24 mouse cellular contexts compared by ENCODE assay signal in the genomic region with DNA sequence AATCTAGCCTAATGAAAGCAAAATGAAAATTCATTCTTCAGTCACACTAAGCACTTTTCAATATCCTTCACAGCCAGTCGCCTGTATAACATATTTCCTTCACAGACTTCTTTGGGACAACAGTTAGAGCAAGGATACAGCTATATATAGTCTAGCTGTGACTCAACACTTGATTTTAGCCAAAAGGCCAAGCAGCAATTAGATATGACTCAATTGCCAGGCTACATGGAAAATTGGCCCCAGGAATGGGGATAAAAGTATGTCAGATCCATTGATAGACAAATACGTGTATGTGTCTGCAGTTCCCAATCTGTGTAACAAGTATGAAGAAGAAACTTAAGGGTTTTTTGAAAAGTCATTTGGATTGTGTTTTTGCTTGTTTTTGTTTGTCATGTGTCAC. TPM values are rescaled to one million over a fixed set of nuclear protein-coding genes. Genes with fewer than 3 reads are reported as not detected.
A peak's percentile ranks its signal among the peaks of the same experiment; 100 is the strongest.
DNase-seq lines count a peak whose midpoint lies in the region; ATAC-seq lines count a peak whose summit lies in the region.
"Had no signal": no experiment of that assay in that cellular context is flagged by ENCODE, and none has a peak within 500 bp of the region (broad histone marks: within the 10 kb centered on the region; RNA-seq: fewer than 3 reads in every experiment).

No protein-coding gene starts in this region.

- H3K27ac ChIP-seq in heart, embryonic 10.5 days = no peak overlapping the region
- peak overlapping the region; percentile 2 for H3K27ac ChIP-seq in heart, embryonic 15.5 days
- H3K27ac ChIP-seq: embryonic facial prominence, embryonic 12.5 days; embryonic facial prominence, embryonic 15.5 days; forebrain, embryonic 12.5 days; forebrain, embryonic 15.5 days; hindbrain, embryonic 12.5 days; hindbrain, embryonic 15.5 days had no signal

- H3K4me2 ChIP-seq in heart, embryonic 15.5 days = no peak overlapping the region
- H3K4me2 ChIP-seq: embryonic facial prominence, embryonic 12.5 days; embryonic facial prominence, embryonic 15.5 days; forebrain, embryonic 12.5 days; forebrain, embryonic 15.5 days; hindbrain, embryonic 12.5 days; hindbrain, embryonic 15.5 days had no signal

- 76% methylated on average over 2 of the region's 2 CpGs for WGBS in heart, embryonic 10.5 days
- WGBS in heart, embryonic 15.5 days = 58% methylated on average over 2 of the region's 2 CpGs

- H3K9me3 ChIP-seq in heart, embryonic 10.5 days = no peaks in the 10 kb centered on the region
- H3K9me3 ChIP-seq in heart, embryonic 15.5 days (replicated peaks) = no peaks in the 10 kb centered on the region
- H3K9me3 ChIP-seq: embryonic facial prominence, embryonic 12.5 days; embryonic facial prominence, embryonic 15.5 days; forebrain, embryonic 12.5 days; forebrain, embryonic 15.5 days; hindbrain, embryonic 12.5 days; hindbrain, embryonic 15.5 days had no signal

- no peaks in the 10 kb centered on the region for H3K27me3 ChIP-seq in heart, embryonic 10.5 days (ENCODE audit: insufficient read depth, poor library complexity, severe bottlenecking)
- no peaks in the 10 kb centered on the region for H3K27me3 ChIP-seq in heart, embryonic 15.5 days
- H3K27me3 ChIP-seq: embryonic facial prominence, embryonic 12.5 days; embryonic facial prominence, embryonic 15.5 days; forebrain, embryonic 12.5 days; forebrain, embryonic 15.5 days; hindbrain, embryonic 12.5 days; hindbrain, embryonic 15.5 days had no signal

- DNase-seq in heart, adult 11 months = peak; percentile 36
- DNase-seq in heart, embryonic 10.5 days (ENCODE audit: low spot score) = no peak
- no peak for DNase-seq in heart, postnatal 14 days
- DNase-seq in 3T3-L1 (ENCODE audit: low read depth, low spot score) (peak; percentile 62), NIH3T3 (ENCODE audit: low read depth) (peak; percentile 73)
- DNase-seq in thymus, postnatal 14 days = no peak
- DNase-seq: adrenal gland, postnatal 10 days; adrenal gland, postnatal 36 days; cerebellum, adult 18-20 months; cerebellum, adult 9-11 months; cerebellum, postnatal 25 days; gastrocnemius, postnatal 36 days; kidney, adult 2 months had no signal

- H3K36me3 ChIP-seq in heart, embryonic 10.5 days = peaks cover 7% of the 10 kb centered on the region
- H3K36me3 ChIP-seq in heart, embryonic 15.5 days = peaks cover under 1% of the 10 kb centered on the region; the same call in 1 of the 2 replicates
- H3K36me3 ChIP-seq: embryonic facial prominence, embryonic 12.5 days; hindbrain, embryonic 12.5 days; hindbrain, embryonic 15.5 days had no signal

- intact Hi-C loops in heart, postnatal 14 days (cut with DNase I) = no loop called here

- no peak for ATAC-seq in heart, embryonic 15.5 days (replicated peaks; ENCODE audit: insufficient number of reproducible peaks, insufficient read depth, low FRiP score, low read depth)
- no peak for ATAC-seq in CD4-positive, CD25-positive, alpha-beta regulatory T cell, adult 4 months
- ATAC-seq: activated CD4-positive, CD25-positive, alpha-beta regulatory T cell, adult 4 months; forebrain, embryonic 15.5 days; intestine, postnatal 0 days had no signal

- H3K4me1 ChIP-seq in heart, embryonic 10.5 days = peaks cover 4% of the 10 kb centered on the region; the same call in 1 of the 2 replicates
- peaks cover 5% of the 10 kb centered on the region; the same call in 1 of the 2 replicates for H3K4me1 ChIP-seq in heart, embryonic 15.5 days (replicated peaks)
- H3K4me1 ChIP-seq: embryonic facial prominence, embryonic 12.5 days had no signal

- no peak overlapping the region for H3K4me3 ChIP-seq in heart, embryonic 10.5 days
- H3K4me3 ChIP-seq in heart, embryonic 15.5 days = no peak overlapping the region
- H3K4me3 ChIP-seq: embryonic facial prominence, embryonic 12.5 days; embryonic facial prominence, embryonic 15.5 days; erythroblast, embryonic 14.5 days; forebrain, embryonic 12.5 days; forebrain, embryonic 15.5 days; hindbrain, embryonic 12.5 days; hindbrain, embryonic 15.5 days had no signal

- H3K9ac ChIP-seq in heart, embryonic 15.5 days = no peak overlapping the region
- H3K9ac ChIP-seq: embryonic facial prominence, embryonic 12.5 days; embryonic facial prominence, embryonic 15.5 days; forebrain, embryonic 12.5 days; forebrain, embryonic 15.5 days; hindbrain, embryonic 12.5 days; hindbrain, embryonic 15.5 days had no signal

RNA-seq across cellular contexts. Expression of a gene that starts 2.6 kb away (rescaled TPM):
- 296 and 533 TPM in 2 replicates for polyA plus RNA-seq in heart, embryonic 10.5 days (2016; fragmentation: Nextera tagmentation; extraction: Ambion mirVana)
- polyA plus RNA-seq in heart, embryonic 15.5 days (2015; fragmentation: Nextera tagmentation; extraction: Ambion mirVana) = 227 and 271 TPM in 2 replicates
- total RNA-seq in heart, postnatal 14 days (2021) = 100 to 1,000 TPM; 212 to 218 TPM
- polyA plus RNA-seq in CD4-positive, CD25-positive, alpha-beta regulatory T cell, adult 4 months (2017; shearing (Covaris generic)) = 100 to 1,000 TPM in 1 of 2 experiments, 10 to 100 TPM in 1; 73.0 to 136 TPM

RNA-seq across cellular contexts. Expression of a gene that starts 21.3 kb away (rescaled TPM):
- polyA plus RNA-seq in heart, embryonic 10.5 days (2016; fragmentation: Nextera tagmentation; extraction: Ambion mirVana) = 112 and 129 TPM in 2 replicates
- 202 and 343 TPM in 2 replicates for polyA plus RNA-seq in heart, embryonic 15.5 days (2015; fragmentation: Nextera tagmentation; extraction: Ambion mirVana)
- total RNA-seq in heart, postnatal 14 days (2021) = 100 to 1,000 TPM; 111 to 119 TPM
- 100 to 1,000 TPM; 151 to 205 TPM for polyA plus RNA-seq in CD4-positive, CD25-positive, alpha-beta regulatory T cell, adult 4 months (2017; shearing (Covaris generic))

Comparison
In these comparisons a context has a peak if more than half of its experiments do, and no peak if none do; other contexts are left out.
1. DNase-seq: peak in heart, adult 11 months (single experiment), 3T3-L1 (single experiment) and NIH3T3 (single experiment); none in heart, embryonic 10.5 days (single experiment), heart, postnatal 14 days (0 of 2) and thymus, postnatal 14 days (single experiment).